Mouse (Mus musculus): Measurements from ENCODE around the gene Ccdc88b. TPM values are rescaled to one million over a fixed set of nuclear protein-coding genes. Genes with fewer than 3 reads are reported as not detected.

The Ccdc88b gene
- total and polyA plus RNA-seq, 2 experiments from 2014 or later: 0.57 to 0.67 TPM

- Histone ChIP-seq H3K36me3 (ENCODE audit: insufficient read depth) (no peaks in the 10 kb centered on the region), H3K4me1 (ENCODE audit: insufficient read depth) (peaks cover 9% of the 10 kb centered on the region), H3K9me3 (ENCODE audit: low read length) (no peaks in the 10 kb centered on the region), H3K4me2 (ENCODE audit: low read depth) (peak within 1 kb of the TSS; percentile 99), H3K9ac (peak within 1 kb of the TSS; percentile 68), H3K27ac (ENCODE audit: low read depth, low read length) (peak within 1 kb of the TSS; percentile 50; the same call in 1 of the 2 replicates), H3K27me3 (ENCODE audit: insufficient read depth, low read length) (no peaks in the 10 kb centered on the region; the same call in 1 of the 2 replicates), H3K4me3 (ENCODE audit: low read depth, low read length) (peak within 1 kb of the TSS; percentile 63)
- WGBS: 2% methylated on average over 44 of the region's 44 CpGs
- DNase-seq (peak; percentile 50), ATAC-seq (peak; percentile 77)
- no peak for TF ChIP-seq CTCF (IDR thresholded peaks at IDR 0.05; ENCODE audit: low read depth)
Observed at GRCm38 (mm10) chr19:6840475-6841291, 17.3 kb downstream of the Ccdc88b start, which contains the start of gene Rps6ka4. Gene Rps6ka4 (minus strand): TSS chr19:6840636.

GRCm38 (mm10) chr19:6839615-6840474, 18.2 kb downstream of the Ccdc88b start:
- peak overlapping the region; percentile 99 for H3K4me2 ChIP-seq (ENCODE audit: low read depth)
- peak overlapping the region; percentile 63 for H3K4me3 ChIP-seq (ENCODE audit: low read depth, low read length)
- no peaks in the 10 kb centered on the region for H3K36me3 ChIP-seq (ENCODE audit: insufficient read depth)
- ATAC-seq: peak; percentile 86
- 2% methylated on average over 46 of the region's 46 CpGs for WGBS
- peak overlapping the region; percentile 50; the same call in 1 of the 2 replicates for H3K27ac ChIP-seq (ENCODE audit: low read depth, low read length)
- peaks cover 9% of the 10 kb centered on the region for H3K4me1 ChIP-seq (ENCODE audit: insufficient read depth)
- no peaks in the 10 kb centered on the region for H3K9me3 ChIP-seq (ENCODE audit: low read length)
- no peaks in the 10 kb centered on the region; the same call in 1 of the 2 replicates for H3K27me3 ChIP-seq (ENCODE audit: insufficient read depth, low read length)
- no peak for TF ChIP-seq CTCF (IDR thresholded peaks at IDR 0.05; ENCODE audit: low read depth)
- DNase-seq: peak; percentile 68
- H3K9ac ChIP-seq: peak overlapping the region; percentile 68

DNA sequence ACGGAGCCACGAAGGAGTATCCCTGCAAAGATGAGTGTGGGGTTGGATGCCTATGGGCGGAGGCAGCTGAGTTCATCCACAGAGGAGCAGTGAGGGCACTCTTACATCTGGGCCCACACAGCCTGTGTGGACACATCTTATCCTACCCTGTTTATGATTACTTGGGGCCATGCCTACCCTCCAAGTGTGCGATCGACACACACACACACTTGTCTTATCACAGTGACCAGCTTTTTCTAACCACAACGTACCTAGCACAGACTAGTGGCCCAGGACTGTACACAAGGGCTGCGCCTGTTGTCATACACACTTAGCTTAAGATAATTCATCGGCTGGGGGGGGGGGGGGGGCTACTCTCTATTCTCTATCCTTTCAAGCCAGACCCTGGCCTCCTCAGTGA, 25.6 kb downstream of the Ccdc88b start:
- WGBS: 91% methylated on average over 8 of the region's 8 CpGs
- DNase-seq (no peak), ATAC-seq (no peak)
- 0 out of 2 replicates have a peak, but pooled peaks cover 3% of the 10 kb centered on the region for H3K36me3 ChIP-seq (ENCODE audit: insufficient read depth)
- H3K4me2 ChIP-seq (ENCODE audit: low read depth): no peak overlapping the region
- H3K27ac ChIP-seq (ENCODE audit: low read depth, low read length): no peak overlapping the region
- no peak for TF ChIP-seq CTCF (IDR thresholded peaks at IDR 0.05; ENCODE audit: low read depth)
- 0 out of 2 replicates have a peak, but pooled peaks cover 8% of the 10 kb centered on the region for H3K4me1 ChIP-seq (ENCODE audit: insufficient read depth)
- H3K9ac ChIP-seq: no peak overlapping the region
- no peak overlapping the region for H3K4me3 ChIP-seq (ENCODE audit: low read depth, low read length)
- no peaks in the 10 kb centered on the region for H3K9me3 ChIP-seq (ENCODE audit: low read length)
- H3K27me3 ChIP-seq (ENCODE audit: insufficient read depth, low read length): peaks cover 9% of the 10 kb centered on the region

- 19% methylated on average over 17 of the region's 17 CpGs for WGBS
- Histone ChIP-seq H3K9me3 (ENCODE audit: low read length) (no peaks in the 10 kb centered on the region), H3K4me2 (ENCODE audit: low read depth) (peak overlapping the region; percentile 68), H3K4me1 (ENCODE audit: insufficient read depth) (0 out of 2 replicates have a peak, but pooled peaks cover 8% of the 10 kb centered on the region), H3K27me3 (ENCODE audit: insufficient read depth, low read length) (peaks cover 9% of the 10 kb centered on the region), H3K9ac (peak overlapping the region; percentile 57), H3K4me3 (ENCODE audit: low read depth, low read length) (peak overlapping the region; percentile 41), H3K36me3 (ENCODE audit: insufficient read depth) (0 out of 2 replicates have a peak, but pooled peaks cover 3% of the 10 kb centered on the region), H3K27ac (ENCODE audit: low read depth, low read length) (no peak overlapping the region)
- no peak for TF ChIP-seq CTCF (IDR thresholded peaks at IDR 0.05; ENCODE audit: low read depth)
- peak; percentile 35; the same call in 1 of the 2 replicates for ATAC-seq
- no peak for DNase-seq
Observed at GRCm38 (mm10) chr19:6831331-6831730, 26.7 kb downstream of the Ccdc88b start.

- 0 out of 2 replicates have a peak, but pooled peaks have one; percentile 8 for TF ChIP-seq CTCF (IDR thresholded peaks at IDR 0.05; ENCODE audit: low read depth)
- Histone ChIP-seq H3K9ac (peak overlapping the region; percentile 57), H3K27me3 (ENCODE audit: insufficient read depth, low read length) (peaks cover 9% of the 10 kb centered on the region), H3K4me2 (ENCODE audit: low read depth) (peak overlapping the region; percentile 68), H3K4me3 (ENCODE audit: low read depth, low read length) (peak overlapping the region; percentile 41), H3K27ac (ENCODE audit: low read depth, low read length) (no peak overlapping the region), H3K9me3 (ENCODE audit: low read length) (no peaks in the 10 kb centered on the region), H3K4me1 (ENCODE audit: insufficient read depth) (0 out of 2 replicates have a peak, but pooled peaks cover 8% of the 10 kb centered on the region), H3K36me3 (ENCODE audit: insufficient read depth) (0 out of 2 replicates have a peak, but pooled peaks cover 3% of the 10 kb centered on the region)
- ATAC-seq: peak; percentile 28; the same call in 1 of the 2 replicates
- 12% methylated on average over 38 of the region's 38 CpGs for WGBS
- peak; percentile 52 for DNase-seq
Observed at GRCm38 (mm10) chr19:6830556-6831316, 27.3 kb downstream of the Ccdc88b start.
